Mouse (Mus musculus): ENCODE results near the gene Myo1g. TPM values are rescaled to one million over a fixed set of nuclear protein-coding genes. Genes with fewer than 3 reads are reported as not detected.
A peak's percentile ranks its signal among the peaks of the same experiment; 100 is the strongest.

Myo1g gene
- polyA plus RNA-seq, 1 experiment from 2014 or later, result 0.29 TPM

DNA sequence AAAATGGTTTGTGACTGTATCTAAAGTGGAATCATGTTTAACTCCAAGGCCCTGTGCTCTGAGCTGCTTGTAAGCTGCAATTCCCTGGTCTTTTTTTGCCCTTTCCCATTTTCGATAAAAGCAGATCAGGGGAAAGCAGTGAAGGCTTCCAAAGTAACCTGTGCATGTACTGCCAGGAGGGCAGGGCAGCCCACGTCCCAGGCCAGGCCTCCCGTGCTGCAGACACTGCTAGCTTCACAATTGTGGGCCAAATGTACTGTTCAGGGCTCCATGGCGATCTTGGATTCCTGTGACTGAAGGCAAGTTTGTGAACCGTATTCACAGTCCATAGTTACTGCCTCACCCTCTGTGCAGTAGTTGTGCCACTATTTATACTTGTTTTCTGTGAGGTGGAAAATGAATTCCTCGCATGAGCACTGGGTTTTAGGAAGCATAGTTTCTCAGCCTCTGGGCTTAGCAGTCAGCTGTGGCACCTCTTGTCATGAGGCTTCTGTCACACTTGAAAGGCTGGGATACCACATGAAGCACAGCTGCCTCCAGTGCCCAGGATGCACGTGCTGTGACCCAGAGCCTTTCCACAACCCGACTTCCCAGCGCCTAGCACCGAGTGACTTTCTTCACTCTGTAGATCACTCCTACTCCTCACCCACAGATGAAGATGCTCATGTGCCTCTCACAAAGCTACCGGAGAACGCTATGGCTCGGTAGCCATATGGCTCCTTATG, 39.9 kb downstream of the Myo1g start:
- Histone ChIP-seq H3K36me3 (replicated peaks; ENCODE audit: control insufficient read depth, insufficient read depth, low read depth, low read length) (no peaks in the 10 kb centered on the region), H3K27me3 (ENCODE audit: control insufficient read depth, insufficient read depth, low read length) (no peaks in the 10 kb centered on the region), H3K9ac (replicated peaks; ENCODE audit: low read length) (no peak overlapping the region), H3K4me3 (ENCODE audit: low read depth, low read length) (no peak overlapping the region), H3K4me1 (ENCODE audit: control insufficient read depth, insufficient read depth, low read length) (no peaks in the 10 kb centered on the region), H3K27ac (replicated peaks; ENCODE audit: low read depth, low read length) (no peak overlapping the region), H3K4me2 (ENCODE audit: low read depth, low read length) (no peak overlapping the region), H3K9me3 (replicated peaks; ENCODE audit: control insufficient read depth, low read length) (no peaks in the 10 kb centered on the region)
- DNase-seq (ENCODE audit: low spot score) (no peak), ATAC-seq (replicated peaks; ENCODE audit: insufficient number of reproducible peaks, low FRiP score, low TSS enrichment, low read depth) (no peak)
- 79% methylated on average over 13 of the region's 13 CpGs for WGBS

DNA sequence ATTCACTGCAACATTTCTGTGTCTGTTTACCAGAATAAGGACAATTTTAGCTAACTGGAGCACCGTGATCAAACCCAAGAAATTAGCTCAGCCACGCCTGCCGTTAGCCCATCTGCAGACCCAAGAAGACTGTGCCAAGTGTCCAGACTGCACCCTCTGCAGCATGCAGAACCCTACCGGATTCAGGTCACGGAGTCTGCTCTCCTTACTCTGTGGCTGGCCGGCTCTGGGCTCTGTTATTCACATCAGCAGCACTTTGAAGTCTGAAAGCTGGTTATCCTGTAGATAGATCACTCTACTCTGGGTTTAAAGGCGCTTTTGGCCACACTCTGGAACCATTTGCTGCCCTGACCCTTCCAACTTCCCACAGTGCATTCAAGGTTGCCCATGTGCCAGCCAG, 40.6 kb downstream of the Myo1g start:
- no peaks in the 10 kb centered on the region for H3K27me3 ChIP-seq (ENCODE audit: control insufficient read depth, insufficient read depth, low read length)
- H3K4me3 ChIP-seq (ENCODE audit: low read depth, low read length), result no peak overlapping the region
- H3K9ac ChIP-seq (replicated peaks; ENCODE audit: low read length), result no peak overlapping the region
- H3K4me2 ChIP-seq (ENCODE audit: low read depth, low read length), result no peak overlapping the region
- H3K27ac ChIP-seq (replicated peaks; ENCODE audit: low read depth, low read length), result no peak overlapping the region
- no peaks in the 10 kb centered on the region for H3K9me3 ChIP-seq (replicated peaks; ENCODE audit: control insufficient read depth, low read length)
- ATAC-seq (replicated peaks; ENCODE audit: insufficient number of reproducible peaks, low FRiP score, low TSS enrichment, low read depth) (no peak), DNase-seq (ENCODE audit: low spot score) (no peak)
- H3K4me1 ChIP-seq (ENCODE audit: control insufficient read depth, insufficient read depth, low read length), result no peaks in the 10 kb centered on the region
- H3K36me3 ChIP-seq (replicated peaks; ENCODE audit: control insufficient read depth, insufficient read depth, low read depth, low read length), result no peaks in the 10 kb centered on the region
- 79% methylated on average over 7 of the region's 7 CpGs for WGBS

- Histone ChIP-seq H3K9ac (replicated peaks; ENCODE audit: low read length) (no peak overlapping the region), H3K4me3 (ENCODE audit: low read depth, low read length) (no peak overlapping the region), H3K27ac (replicated peaks; ENCODE audit: low read depth, low read length) (no peak overlapping the region), H3K4me2 (ENCODE audit: low read depth, low read length) (no peak overlapping the region), H3K9me3 (replicated peaks; ENCODE audit: control insufficient read depth, low read length) (no peaks in the 10 kb centered on the region), H3K27me3 (ENCODE audit: control insufficient read depth, insufficient read depth, low read length) (no peaks in the 10 kb centered on the region), H3K36me3 (replicated peaks; ENCODE audit: control insufficient read depth, insufficient read depth, low read depth, low read length) (no peaks in the 10 kb centered on the region), H3K4me1 (ENCODE audit: control insufficient read depth, insufficient read depth, low read length) (no peaks in the 10 kb centered on the region)
- ATAC-seq (replicated peaks; ENCODE audit: insufficient number of reproducible peaks, low FRiP score, low TSS enrichment, low read depth), result no peak
- no peak for DNase-seq (ENCODE audit: low spot score)
- WGBS, result 69% methylated on average over 2 of the region's 2 CpGs
These were observed 41.5 kb downstream of the Myo1g start for GRCm38 (mm10) chr11:6479231-6479630.

DNA sequence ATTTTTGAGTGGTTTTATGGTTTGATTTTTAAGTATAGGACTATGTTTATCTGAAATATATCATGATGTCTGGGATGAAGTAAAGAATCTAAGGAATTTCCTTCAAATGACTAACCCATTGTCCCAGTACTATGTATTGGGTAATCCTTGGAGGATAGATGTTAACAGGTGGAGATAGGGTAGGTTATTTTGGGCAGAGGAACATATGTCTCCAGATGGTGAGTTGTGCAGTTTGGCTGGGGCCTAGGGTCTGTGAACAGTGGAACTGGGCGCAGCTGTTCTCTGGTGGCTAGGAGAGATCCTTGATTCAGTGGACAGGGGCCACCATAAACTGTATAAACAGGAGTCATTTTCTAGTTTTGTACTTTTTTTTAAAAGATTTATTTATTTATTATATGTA, 43.4 kb downstream of the Myo1g start:
- H3K9ac ChIP-seq (replicated peaks; ENCODE audit: low read length), result no peak overlapping the region
- H3K36me3 ChIP-seq (replicated peaks; ENCODE audit: control insufficient read depth, insufficient read depth, low read depth, low read length), result no peaks in the 10 kb centered on the region
- H3K4me2 ChIP-seq (ENCODE audit: low read depth, low read length), result no peak overlapping the region
- H3K4me1 ChIP-seq (ENCODE audit: control insufficient read depth, insufficient read depth, low read length), result no peaks in the 10 kb centered on the region
- WGBS, result 87% methylated on average over 1 of the region's 1 CpGs
- H3K27ac ChIP-seq (replicated peaks; ENCODE audit: low read depth, low read length), result no peak overlapping the region
- 0 out of 2 replicates have a peak, but pooled peaks have one; percentile 13 for ATAC-seq (replicated peaks; ENCODE audit: insufficient number of reproducible peaks, low FRiP score, low TSS enrichment, low read depth)
- no peak overlapping the region for H3K4me3 ChIP-seq (ENCODE audit: low read depth, low read length)
- H3K27me3 ChIP-seq (ENCODE audit: control insufficient read depth, insufficient read depth, low read length), result no peaks in the 10 kb centered on the region
- H3K9me3 ChIP-seq (replicated peaks; ENCODE audit: control insufficient read depth, low read length), result no peaks in the 10 kb centered on the region
- DNase-seq (ENCODE audit: low spot score), result no peak

GRCm38 (mm10) chr11:6476876-6477275, 43.9 kb downstream of the Myo1g start:
- DNase-seq (ENCODE audit: low spot score), result no peak
- ATAC-seq (replicated peaks; ENCODE audit: insufficient number of reproducible peaks, low FRiP score, low TSS enrichment, low read depth), result no peak
- no peak overlapping the region for H3K27ac ChIP-seq (replicated peaks; ENCODE audit: low read depth, low read length)
- H3K27me3 ChIP-seq (ENCODE audit: control insufficient read depth, insufficient read depth, low read length), result no peaks in the 10 kb centered on the region
- H3K9ac ChIP-seq (replicated peaks; ENCODE audit: low read length), result no peak overlapping the region
- H3K4me1 ChIP-seq (ENCODE audit: control insufficient read depth, insufficient read depth, low read length), result no peaks in the 10 kb centered on the region
- H3K4me3 ChIP-seq (ENCODE audit: low read depth, low read length), result no peak overlapping the region
- H3K9me3 ChIP-seq (replicated peaks; ENCODE audit: control insufficient read depth, low read length), result no peaks in the 10 kb centered on the region
- H3K36me3 ChIP-seq (replicated peaks; ENCODE audit: control insufficient read depth, insufficient read depth, low read depth, low read length), result no peaks in the 10 kb centered on the region
- 67% methylated on average over 6 of the region's 6 CpGs for whole genome bisulfite sequencing
- H3K4me2 ChIP-seq (ENCODE audit: low read depth, low read length), result no peak overlapping the region

- Histone ChIP-seq H3K9me3 (replicated peaks; ENCODE audit: control insufficient read depth, low read length) (no peaks in the 10 kb centered on the region), H3K27me3 (ENCODE audit: control insufficient read depth, insufficient read depth, low read length) (no peaks in the 10 kb centered on the region), H3K9ac (replicated peaks; ENCODE audit: low read length) (peak within 1 kb of the TSS; percentile 96), H3K4me2 (ENCODE audit: low read depth, low read length) (peak within 1 kb of the TSS; percentile 66), H3K36me3 (replicated peaks; ENCODE audit: control insufficient read depth, insufficient read depth, low read depth, low read length) (no peaks in the 10 kb centered on the region), H3K4me1 (ENCODE audit: control insufficient read depth, insufficient read depth, low read length) (no peaks in the 10 kb centered on the region), H3K4me3 (ENCODE audit: low read depth, low read length) (peak within 1 kb of the TSS; percentile 96), H3K27ac (replicated peaks; ENCODE audit: low read depth, low read length) (peak within 1 kb of the TSS; percentile 97)
- DNase-seq (ENCODE audit: low spot score) (peak; percentile 92), ATAC-seq (replicated peaks; ENCODE audit: insufficient number of reproducible peaks, low FRiP score, low TSS enrichment, low read depth) (peak; percentile 93)
- WGBS, result under 1% methylated on average over 56 of the region's 76 CpGs
These were observed 44.8 kb downstream of the Myo1g start, which contains the start of gene Purb for GRCm38 (mm10) chr11:6475867-6476484. TSS of gene Purb (minus strand) at chr11:6475917.

DNA sequence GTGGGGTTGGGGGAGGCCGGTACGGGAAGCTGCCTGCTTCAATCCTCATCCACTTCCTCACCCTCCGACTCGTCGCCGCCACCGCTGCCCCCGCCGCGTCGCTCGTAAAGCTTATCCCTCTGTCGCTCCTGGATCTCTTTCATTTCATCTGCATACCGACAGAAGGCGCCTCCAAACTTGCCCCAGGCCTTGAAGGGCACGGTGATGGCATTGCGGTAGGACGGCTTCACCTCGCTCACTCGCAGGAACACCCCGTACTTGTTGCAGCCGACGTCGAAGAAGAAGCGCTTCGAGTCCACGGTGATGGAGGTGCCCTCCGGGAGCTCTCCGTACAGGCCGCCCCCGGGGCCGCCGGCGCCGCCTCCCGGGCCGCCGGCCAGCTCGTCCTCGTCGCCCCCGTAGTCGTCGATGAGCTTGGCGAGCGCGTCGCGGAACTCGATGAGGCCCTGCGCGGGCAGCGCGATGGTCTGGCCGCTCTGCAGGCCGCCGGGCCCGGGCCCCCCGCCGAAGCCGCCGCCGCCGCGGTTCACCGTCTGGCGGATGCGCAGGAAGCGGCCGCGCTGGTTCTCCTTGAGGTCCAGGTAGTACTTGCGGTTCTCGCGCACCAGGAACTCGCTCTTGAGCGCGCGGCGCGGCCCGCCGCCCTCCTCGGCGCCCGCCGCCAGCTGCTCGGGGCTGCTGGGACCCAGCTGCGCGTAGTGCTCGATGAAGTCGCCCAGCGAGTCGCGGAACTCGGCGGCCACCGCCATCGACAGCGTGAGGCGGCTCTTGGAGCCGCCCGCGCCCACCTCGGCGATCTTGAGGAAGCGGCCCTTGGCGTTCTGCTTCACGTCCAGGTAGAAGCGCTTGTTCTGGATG, 45.7 kb downstream of the Myo1g start:
- H3K27me3 ChIP-seq (ENCODE audit: control insufficient read depth, insufficient read depth, low read length), result no peaks in the 10 kb centered on the region
- ATAC-seq (replicated peaks; ENCODE audit: insufficient number of reproducible peaks, low FRiP score, low TSS enrichment, low read depth) (0 out of 2 replicates have a peak, but pooled peaks have one; percentile 9), DNase-seq (ENCODE audit: low spot score) (peak; percentile 35)
- no peaks in the 10 kb centered on the region for H3K9me3 ChIP-seq (replicated peaks; ENCODE audit: control insufficient read depth, low read length)
- H3K36me3 ChIP-seq (replicated peaks; ENCODE audit: control insufficient read depth, insufficient read depth, low read depth, low read length), result no peaks in the 10 kb centered on the region
- H3K9ac ChIP-seq (replicated peaks; ENCODE audit: low read length), result peak overlapping the region; percentile 96
- under 1% methylated on average over 103 of the region's 109 CpGs for WGBS
- peak overlapping the region; percentile 96 for H3K4me3 ChIP-seq (ENCODE audit: low read depth, low read length)
- peak overlapping the region; percentile 97 for H3K27ac ChIP-seq (replicated peaks; ENCODE audit: low read depth, low read length)
- H3K4me2 ChIP-seq (ENCODE audit: low read depth, low read length), result peak overlapping the region; percentile 66
- H3K4me1 ChIP-seq (ENCODE audit: control insufficient read depth, insufficient read depth, low read length), result no peaks in the 10 kb centered on the region

Data from embryonic facial prominence, embryonic 11.5 days (tissue).